Mouse (Mus musculus) midbrain, embryonic 15.5 days (tissue): ENCODE data around the gene Ap4e1. TPM values are rescaled to one million over a fixed set of nuclear protein-coding genes. Genes with fewer than 3 reads are reported as not detected.
"Not testable (repeated sequence)": the region's sequence is repeated elsewhere in the genome, so short reads cannot be mapped to it uniquely, and the experiment has no call there.

Experiments
- ATAC-seq: fragments of 200-750 bp; cut with Nextera tagmentation; replicated peaks from 2 replicates; pipeline ENCODE4 v1.8.0; 2017; ENCODE audit warnings: moderate TSS enrichment
- H3K27ac ChIP-seq: fragments of 300-500 bp; sonication (generic); 2 replicates; pipeline ENCODE4 v1.5.1; 2015; ENCODE audit warnings: mild to moderate bottlenecking, inconsistent platforms
- H3K27me3 ChIP-seq: fragments of 300-500 bp; sonication (generic); replicated peaks from 2 replicates; pipeline ENCODE4 v1.6.1; 2015; ENCODE audit warnings: inconsistent platforms
- H3K36me3 ChIP-seq: fragments of 300-500 bp; sonication (generic); replicated peaks from 2 replicates; pipeline ENCODE4 v1.6.1; 2015; ENCODE audit warnings: inconsistent platforms
- H3K4me1 ChIP-seq: fragments of 300-500 bp; sonication (generic); 2 replicates; pipeline ENCODE4 v1.6.1; 2015; ENCODE audit warnings: inconsistent platforms
- H3K4me2 ChIP-seq: fragments of 300-500 bp; sonication (generic); 2 replicates; pipeline ENCODE4 v1.6.1; 2015; ENCODE audit warnings: inconsistent platforms, mild to moderate bottlenecking, moderate library complexity
- H3K4me3 ChIP-seq: fragments of 300-500 bp; sonication (generic); 2 replicates; pipeline ENCODE4 v1.5.1; 2015; ENCODE audit warnings: mild to moderate bottlenecking, inconsistent platforms
- H3K9ac ChIP-seq: fragments of 300-500 bp; sonication (generic); 2 replicates; pipeline ENCODE4 v1.6.1; 2015; ENCODE audit warnings: mild to moderate bottlenecking, inconsistent platforms
- H3K9me3 ChIP-seq: fragments of 300-500 bp; sonication (generic); 2 replicates; pipeline ENCODE4 v1.6.1; 2016; ENCODE audit warnings: inconsistent platforms
- WGBS: fragments of 180-500 bp; shearing (Covaris S2); methylation state at CpG from one replicate; pipeline ENCODE4 v1.1.7; 2015; ENCODE audit warnings: mixed read lengths; 5-methylcytosine and 5-hydroxymethylcytosine counted together
- microRNA-seq: library from miRNA; unstranded; fragments of <30 nt; microRNA quantifications from one replicate; pipeline ENCODE4, GENCODE M21; 2016
- polyA plus RNA-seq: library from polyadenylated mRNA; unstranded; fragments of >200 nt; fragmentation: Nextera tagmentation; extraction: Ambion mirVana; gene quantifications from 2 replicates; pipeline ENCODE4 v1.2.1, GENCODE M21; 2015

The Ap4e1 gene
- polyA plus RNA-seq, 1 experiment from 2014 or later = 14.0 TPM

DNA sequence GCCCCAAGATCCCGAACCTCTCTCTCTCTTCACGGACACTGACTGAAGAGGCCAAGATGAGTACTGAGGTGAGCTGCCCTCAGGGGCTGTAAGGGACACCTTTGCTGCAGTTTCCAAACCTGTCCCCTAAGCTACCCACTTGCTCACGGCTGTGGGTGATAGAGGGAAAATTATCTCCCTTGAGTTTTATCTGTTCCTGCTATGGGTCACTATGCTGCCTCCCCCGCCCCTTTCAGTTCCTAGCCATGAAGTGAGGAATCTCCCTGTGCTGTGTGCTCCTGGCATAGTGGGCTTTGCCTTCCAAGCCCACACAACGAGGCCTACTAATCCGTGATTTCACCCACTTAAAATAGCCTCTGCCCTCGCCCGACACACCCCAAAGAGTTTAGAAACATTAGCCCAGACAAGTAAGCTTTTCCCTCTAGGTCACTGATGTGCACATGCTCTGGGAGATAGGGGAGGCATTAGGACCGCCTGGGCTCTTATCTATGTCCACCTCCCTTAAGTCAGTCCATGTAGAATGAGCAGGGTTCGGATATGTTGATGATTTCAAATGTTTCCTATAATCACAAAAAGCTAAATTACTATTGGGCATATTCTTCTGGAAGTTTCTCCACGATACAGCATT is 72.2 kb downstream of the Ap4e1 start:
- Histone ChIP-seq H3K4me1 (no peaks in the 10 kb centered on the region), H3K4me2 (no peak overlapping the region), H3K27me3 (no peaks in the 10 kb centered on the region), H3K9me3 (no peaks in the 10 kb centered on the region), H3K27ac (no peak overlapping the region), H3K36me3 (no peaks in the 10 kb centered on the region), H3K9ac (no peak overlapping the region), H3K4me3 (no peak overlapping the region)
- no peak for ATAC-seq
- 91% methylated on average over 11 of the region's 11 CpGs for WGBS

GRCm38 (mm10) chr2:127086235-127086634 is 77.7 kb downstream of the Ap4e1 start:
- 92% methylated on average over 5 of the region's 5 CpGs for WGBS
- H3K4me1 ChIP-seq = no peaks in the 10 kb centered on the region
- H3K4me3 ChIP-seq = no peak overlapping the region
- H3K27ac ChIP-seq = no peak overlapping the region
- H3K9me3 ChIP-seq = no peaks in the 10 kb centered on the region
- no peak overlapping the region for H3K9ac ChIP-seq
- H3K36me3 ChIP-seq = 0 out of 2 replicates have a peak, but pooled peaks cover 6% of the 10 kb centered on the region
- ATAC-seq = no peak
- no peaks in the 10 kb centered on the region for H3K27me3 ChIP-seq
- H3K4me2 ChIP-seq = no peak overlapping the region

DNA sequence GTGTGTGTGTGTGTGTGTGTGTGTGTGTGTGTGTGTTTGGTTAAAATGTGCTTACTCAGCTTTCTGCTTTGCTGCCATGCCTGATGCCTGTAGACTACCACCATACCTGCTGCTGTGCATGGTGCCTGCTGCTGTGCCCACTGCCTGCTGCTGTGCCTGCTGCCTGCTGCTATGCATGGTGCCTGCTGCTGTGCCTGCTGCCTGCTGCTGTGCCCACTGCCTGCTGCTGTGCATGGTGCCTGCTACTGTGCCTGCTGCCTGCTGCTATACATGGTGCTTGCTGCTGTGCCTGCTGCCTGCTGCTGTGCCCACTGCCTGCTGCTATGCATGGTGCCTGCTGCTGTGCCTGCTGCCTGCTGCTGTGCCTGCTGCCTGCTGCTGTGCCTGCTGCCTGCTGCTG is 81.6 kb downstream of the Ap4e1 start:
- not testable (repeated sequence) for H3K9me3 ChIP-seq, H3K4me1 ChIP-seq, H3K9ac ChIP-seq, H3K4me2 ChIP-seq, H3K27ac ChIP-seq, H3K27me3 ChIP-seq, H3K36me3 ChIP-seq, H3K4me3 ChIP-seq, ATAC-seq

- H3K27ac ChIP-seq = no peak overlapping the region
- no peak overlapping the region for H3K4me3 ChIP-seq
- no peaks in the 10 kb centered on the region for H3K4me1 ChIP-seq
- H3K4me2 ChIP-seq = no peak overlapping the region
- WGBS = 81% methylated on average over 8 of the region's 8 CpGs
- H3K9ac ChIP-seq = no peak overlapping the region
- no peaks in the 10 kb centered on the region for H3K27me3 ChIP-seq
- 0 out of 2 replicates have a peak, but pooled peaks cover 4% of the 10 kb centered on the region for H3K36me3 ChIP-seq
- ATAC-seq = no peak
- H3K9me3 ChIP-seq = no peaks in the 10 kb centered on the region
These were observed 83.5 kb downstream of the Ap4e1 start for GRCm38 (mm10) chr2:127092000-127092399.

- Histone ChIP-seq H3K27me3 (no peaks in the 10 kb centered on the region), H3K4me1 (no peaks in the 10 kb centered on the region), H3K36me3 (no peaks in the 10 kb centered on the region), H3K9ac (no peak overlapping the region), H3K4me2 (no peak overlapping the region), H3K27ac (no peak overlapping the region), H3K4me3 (no peak overlapping the region), H3K9me3 (no peaks in the 10 kb centered on the region)
- WGBS = 91% methylated on average over 4 of the region's 4 CpGs
- ATAC-seq = no peak
These were observed 100.5 kb downstream of the Ap4e1 start for GRCm38 (mm10) chr2:127108986-127109385.

Small RNA genes lying within 50 kb of the gene (microRNA-seq; reads per million reads assigned to microRNA genes)
- gene Gm24081 = not detected

Other genes with a start within 250 kb of the Ap4e1 start
- gene Usp50, start 225.2 kb upstream of the Ap4e1 start, polyA plus RNA-seq = 2.1 and 2.3 TPM in 2 replicates
- 33.8 and 40.0 TPM in 2 replicates for gene Trpm7, start 132.5 kb upstream of the Ap4e1 start, polyA plus RNA-seq
- gene Sppl2a, start 75.5 kb upstream of the Ap4e1 start, polyA plus RNA-seq = 32.6 and 35.7 TPM in 2 replicates
- gene Blvra, start 61.9 kb downstream of the Ap4e1 start, polyA plus RNA-seq = 27.3 and 28.2 TPM in 2 replicates
- gene Ncaph, start 125.2 kb downstream of the Ap4e1 start, polyA plus RNA-seq = 13.1 and 13.9 TPM in 2 replicates
- gene Itpripl1, start 134.7 kb downstream of the Ap4e1 start, polyA plus RNA-seq = 7.6 and 7.7 TPM in 2 replicates
- gene 1810024B03Rik, start 199.6 kb downstream of the Ap4e1 start, polyA plus RNA-seq = 1.0 TPM in 2 replicates
- gene Snrnp200, start 199.7 kb downstream of the Ap4e1 start, polyA plus RNA-seq = 58.1 and 58.8 TPM in 2 replicates
- gene Ciao1, start 239.1 kb downstream of the Ap4e1 start, polyA plus RNA-seq = 56.9 and 62.6 TPM in 2 replicates
- 55.2 and 57.2 TPM in 2 replicates for gene Tmem127, start 239.2 kb downstream of the Ap4e1 start, polyA plus RNA-seq